Mouse (Mus musculus) brain, embryonic 14.5 days (tissue): ENCODE results near the gene Adam12.

Source experiments
- CTCF ChIP-seq: fragments of 200-500 bp; IDR thresholded peaks from 2 replicates; pipeline ENCODE4 v1.5.1; 2012; ENCODE audit warnings: inconsistent platforms, mild to moderate bottlenecking, moderate library complexity, borderline replicate concordance; ENCODE audit not compliant: insufficient read depth, insufficient read length; ENCODE audit errors: extremely low read depth
- POLR2A ChIP-seq: fragments of 200-500 bp; IDR thresholded peaks from 2 replicates; pipeline ENCODE4 v1.6.1; 2012; ENCODE audit warnings: mild to moderate bottlenecking, inconsistent platforms, borderline replicate concordance; ENCODE audit not compliant: poor library complexity, insufficient read depth, insufficient read length, severe bottlenecking; ENCODE audit errors: extremely low read depth

DNA sequence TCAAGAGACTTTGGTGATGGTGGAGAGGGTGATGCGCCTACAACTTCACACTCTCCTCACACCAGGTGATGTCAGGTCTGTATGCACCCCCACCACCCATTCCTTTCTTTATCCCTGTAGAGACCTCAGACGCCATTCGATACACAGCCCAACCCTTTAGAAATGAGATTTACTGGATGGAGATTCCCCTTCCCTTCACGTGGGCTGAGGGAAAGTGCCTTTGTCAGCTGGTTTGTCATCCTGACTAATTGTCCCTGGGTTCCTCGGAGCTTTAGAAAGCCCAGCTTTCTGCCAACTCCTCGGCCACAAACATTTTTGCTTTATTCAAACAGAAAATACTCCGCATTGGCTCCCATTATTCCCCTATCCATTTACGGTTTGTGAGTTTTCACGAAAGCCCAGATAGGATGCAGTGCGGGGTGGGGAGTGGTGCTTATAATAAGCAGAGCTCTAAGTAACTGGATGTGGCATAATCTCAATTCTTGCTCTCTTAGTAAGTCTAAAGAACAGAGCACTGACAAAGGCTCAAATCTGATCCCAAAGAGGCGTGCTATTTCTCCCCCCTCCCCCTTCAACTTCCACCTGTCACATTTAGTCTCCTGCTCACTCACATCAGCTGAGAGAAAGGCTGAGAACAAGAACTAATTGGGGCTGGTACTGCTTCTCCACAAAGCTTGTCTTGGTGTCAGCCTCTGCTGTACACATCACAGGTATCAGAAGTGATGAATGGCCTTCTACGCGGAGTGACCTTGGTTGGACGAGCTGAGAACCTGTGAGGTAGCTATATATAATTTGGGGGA lies 143.2 kb downstream of the Adam12 start:
- TF ChIP-seq POLR2A = no peak
- no peak for TF ChIP-seq CTCF
